Mouse (Mus musculus): Measurements from ENCODE around the gene Gm10096. TPM values are rescaled to one million over a fixed set of nuclear protein-coding genes. Genes with fewer than 3 reads are reported as not detected.
"Not testable (repeated sequence)": the region's sequence is repeated elsewhere in the genome, so short reads cannot be mapped to it uniquely, and the experiment has no call there.

The Gm10096 gene
- total RNA-seq (2014; fragmentation: Nextera tagmentation) (not detected in 2 replicates), total RNA-seq (2017) (not detected in 2 replicates)

DNA sequence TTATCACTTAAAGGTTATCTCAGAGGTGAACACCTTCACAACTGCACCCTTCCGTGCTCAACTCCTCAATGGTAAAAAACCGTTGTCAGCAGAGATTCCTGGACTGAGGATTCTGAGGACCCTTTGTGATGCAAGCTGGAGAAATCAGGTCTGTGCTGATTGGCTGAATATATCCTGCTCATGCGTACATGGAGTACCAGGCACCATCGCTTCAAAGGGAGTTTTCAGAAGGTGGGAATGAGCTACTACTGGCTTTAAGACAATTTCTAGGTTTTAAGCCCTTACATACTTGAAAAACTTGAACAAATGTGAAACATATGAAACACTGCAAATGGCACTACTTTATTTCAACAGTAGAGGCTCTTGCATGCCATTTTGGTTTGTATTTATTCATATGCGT, at the start of gene Gm10096:
TSS of gene Gm10096 (minus strand) at position 101 of the 400 bp plus-strand sequence.
- ATAC-seq (replicated peaks; ENCODE audit: low FRiP score, low TSS enrichment, poor library complexity, severe bottlenecking) = not testable (repeated sequence)

All from megakaryocyte-erythroid progenitor cell, adult 5-6 weeks (primary cell).